Mouse (Mus musculus) layer of hippocampus, adult 6 months (tissue): ENCODE measurements around the gene Adcy10. TPM values are rescaled to one million over a fixed set of nuclear protein-coding genes. Genes with fewer than 3 reads are reported as not detected.

Experiments
- long read RNA-seq, 2 experiments: library from polyadenylated mRNA; unstranded; transcript quantifications; one replicate each; pipeline ENCODE4 v2.0.0; 2019 to 2020
- polyA plus RNA-seq: library from polyadenylated mRNA; unstranded; fragments of <200 nt; fragmentation: Nextera tagmentation; gene quantifications from 2 replicates; pipeline ENCODE4 v1.2.3, GENCODE M21; 2021

The Adcy10 gene
- 0.30 TPM in 1 of 2 replicates, not detected in the other for polyA plus RNA-seq
- long read RNA-seq, experiment 1 = 0 reads
- long read RNA-seq, experiment 2, partial matches to known transcripts = 0 of 2 reads
- long read RNA-seq, experiment 2, other reads (novel, unspliced or antisense) = 2 of 2 reads

GRCm38 (mm10) chr1:165484688-165485233, at the start of gene Adcy10:
Gene Adcy10 (plus strand): TSS chr1:165485183.

GRCm38 (mm10) chr1:165460360-165460800, 24.6 kb upstream of the Adcy10 start, which contains the start of the genes Dcaf6 and Mpc2:
Gene Dcaf6 (minus strand): TSS chr1:165460475.
Gene Mpc2 (plus strand): TSS chr1:165460637.

Other genes with a start within 250 kb of the Adcy10 start
- 100 and 101 TPM in 2 replicates for gene Tiprl, start 248.2 kb upstream of the Adcy10 start, polyA plus RNA-seq
- 1.3 and 1.4 TPM in 2 replicates for gene Gpr161, start 189.4 kb upstream of the Adcy10 start, polyA plus RNA-seq
- gene Dcaf6, start 24.7 kb upstream of the Adcy10 start, polyA plus RNA-seq = 16.2 and 19.6 TPM in 2 replicates
- 499 and 524 TPM in 2 replicates for gene Mpc2, start 24.5 kb upstream of the Adcy10 start, polyA plus RNA-seq
- 19.4 and 24.4 TPM in 2 replicates for gene Mpzl1, start 149.4 kb downstream of the Adcy10 start, polyA plus RNA-seq
- gene Rcsd1, start 224.6 kb downstream of the Adcy10 start, polyA plus RNA-seq = 2.3 and 2.5 TPM in 2 replicates